8 mouse cellular contexts compared by ENCODE assay signal in the genomic region with DNA sequence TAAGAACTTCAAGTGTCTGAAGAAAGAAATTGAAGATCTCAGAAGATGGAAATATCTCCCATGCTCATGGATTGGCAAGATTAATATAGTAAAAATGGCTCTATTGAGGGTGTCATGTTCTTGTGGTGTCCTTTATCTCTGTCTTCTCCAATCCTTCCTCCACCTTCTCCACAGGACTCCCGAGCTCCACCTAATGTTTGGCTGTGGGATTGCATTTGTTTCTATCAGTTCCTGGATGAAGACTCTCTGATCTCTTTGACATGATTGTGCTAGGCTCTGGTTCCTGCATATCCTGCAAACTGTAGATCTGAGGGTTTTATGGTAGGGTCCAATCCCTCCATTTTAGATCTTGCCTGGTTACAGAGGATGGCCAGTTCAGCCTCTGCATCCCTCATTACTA. TPM values are rescaled to one million over a fixed set of nuclear protein-coding genes. Genes with fewer than 3 reads are reported as not detected.
A peak's percentile ranks its signal among the peaks of the same experiment; 100 is the strongest.
DNase-seq lines count a peak whose midpoint lies in the region; TF ChIP-seq lines count a peak whose summit lies in the region.
"Not testable (repeated sequence)": the region's sequence is repeated elsewhere in the genome, so short reads cannot be mapped to it uniquely, and the experiment has no call there.

No protein-coding gene starts in this region.

- TF ChIP-seq CTCF in cortical plate, adult 2 months (IDR thresholded peaks at IDR 0.05; ENCODE audit: extremely low read depth, insufficient read depth, low read length) = peak; percentile 41; the same call in 1 of the 2 replicates
- TF ChIP-seq CTCF in lung, adult 2 months (IDR thresholded peaks at IDR 0.05; ENCODE audit: insufficient read depth, low read length) = peak; percentile 15; the same call in 1 of the 2 replicates

- DNase-seq in CD8-positive naive resting alpha-beta T cell, adult 2 months (ENCODE audit: low read depth in 2 of 2, low spot score in 2 of 2) = peak; percentile 23 to 50
- peak; percentile 14 for DNase-seq in adrenal gland, adult 8-10 months
- peak; percentile 29 for DNase-seq in heart, postnatal 4 days
- DNase-seq in layer of hippocampus, adult 18-20 months (ENCODE audit: low spot score in 2 of 2) = peak; percentile 31 to 56
- DNase-seq in lung, adult 2 months = peak; percentile 12
- peak; percentile 20 to 70 for DNase-seq in right cerebral cortex, adult 2 months (ENCODE audit: low spot score in 2 of 2)
- DNase-seq in thymus, postnatal 4 days = peak; percentile 77

- not testable (repeated sequence) for H3K4me1 ChIP-seq in cortical plate, adult 2 months (ENCODE audit: control insufficient read depth, insufficient read depth, low read length); lung, adult 2 months (ENCODE audit: control insufficient read depth, insufficient read depth, low read length)

- H3K4me3 ChIP-seq in cortical plate, adult 2 months (ENCODE audit: insufficient read depth, low read length); lung, adult 2 months (replicated peaks; ENCODE audit: extremely low read depth, low read depth, low read length): not testable (repeated sequence)

- WGBS in lung, adult 2 months = 4% methylated on average over 1 of the region's 1 CpGs

- TF ChIP-seq POLR2A in cortical plate, adult 2 months (IDR thresholded peaks at IDR 0.05; ENCODE audit: extremely low read depth, insufficient read depth, low read length); lung, adult 2 months (IDR thresholded peaks at IDR 0.05; ENCODE audit: borderline replicate concordance, extremely low read depth, low read depth, low read length): not testable (repeated sequence)

- not testable (repeated sequence) for H3K27ac ChIP-seq in cortical plate, adult 2 months (ENCODE audit: insufficient read depth, low read length)

RNA-seq across cellular contexts. Expression of gene Atg5, which starts 34.8 kb away (rescaled TPM):
- total RNA-seq in adrenal gland, adult 8-10 months (2022) = 10 to 100 TPM; 30.6 to 49.7 (median 36.4) TPM
- 18.2 TPM in 2 replicates for polyA plus RNA-seq in cortical plate, adult 2 months (2012; rRNA removed)
- total RNA-seq in heart, postnatal 4 days (2021) = 10 to 100 TPM; 15.6 to 15.7 TPM
- 10 to 100 TPM; 21.3 to 22.4 TPM for total RNA-seq in layer of hippocampus, adult 18-20 months (2021)
- 6.5 and 8.5 TPM in 2 replicates for polyA plus RNA-seq in lung, adult 2 months (2012; rRNA removed)

Comparison
In these comparisons a context has a peak if more than half of its experiments do, and no peak if none do; other contexts are left out.
1. DNase-seq: peak in every context shown above with its lines; median percentile 77 in thymus, postnatal 4 days; 45 in right cerebral cortex, adult 2 months; 44 in layer of hippocampus, adult 18-20 months; 36 in CD8-positive naive resting alpha-beta T cell, adult 2 months; 29 in heart, postnatal 4 days; 14 in adrenal gland, adult 8-10 months; 12 in lung, adult 2 months.